Mouse (Mus musculus): Measurements from ENCODE around the gene Oaz1. TPM values are rescaled to one million over a fixed set of nuclear protein-coding genes. Genes with fewer than 3 reads are reported as not detected.
"Not testable (repeated sequence)": the region's sequence is repeated elsewhere in the genome, so short reads cannot be mapped to it uniquely, and the experiment has no call there.

The Oaz1 gene
- polyA plus RNA-seq, 1 experiment from 2014 or later, result 1,149 TPM

GRCm38 (mm10) chr10:80816303-80816702 lies 10.2 kb upstream of the Oaz1 start:
- not testable (repeated sequence) for H3K4me1 ChIP-seq (ENCODE audit: control insufficient read depth, insufficient read depth, low read length); H3K27me3 ChIP-seq (ENCODE audit: control insufficient read depth, insufficient read depth, low read depth, low read length); ATAC-seq; H3K9ac ChIP-seq (ENCODE audit: low read depth, low read length); H3K4me3 ChIP-seq (ENCODE audit: low read depth, low read length); H3K9me3 ChIP-seq (replicated peaks; ENCODE audit: control insufficient read depth, low read length, poor library complexity, severe bottlenecking); H3K27ac ChIP-seq (ENCODE audit: low read length); H3K36me3 ChIP-seq (ENCODE audit: control insufficient read depth, insufficient read depth, low read length); H3K4me2 ChIP-seq (ENCODE audit: low read length)
- 83% methylated on average over 3 of the region's 3 CpGs for WGBS

- Histone ChIP-seq H3K36me3 (ENCODE audit: control insufficient read depth, insufficient read depth, low read length) (no peaks in the 10 kb centered on the region), H3K27me3 (ENCODE audit: control insufficient read depth, insufficient read depth, low read depth, low read length) (0 out of 2 replicates have a peak, but pooled peaks cover 3% of the 10 kb centered on the region), H3K4me3 (ENCODE audit: low read depth, low read length) (no peak overlapping the region), H3K27ac (ENCODE audit: low read length) (no peak overlapping the region), H3K4me1 (ENCODE audit: control insufficient read depth, insufficient read depth, low read length) (no peaks in the 10 kb centered on the region), H3K4me2 (ENCODE audit: low read length) (no peak overlapping the region), H3K9ac (ENCODE audit: low read depth, low read length) (no peak overlapping the region), H3K9me3 (replicated peaks; ENCODE audit: control insufficient read depth, low read length, poor library complexity, severe bottlenecking) (no peaks in the 10 kb centered on the region)
- no peak for ATAC-seq
- 83% methylated on average over 2 of the region's 2 CpGs for WGBS
Measured at GRCm38 (mm10) chr10:80817164-80817563, 9.3 kb upstream of the Oaz1 start.

- H3K9me3 ChIP-seq (replicated peaks; ENCODE audit: control insufficient read depth, low read length, poor library complexity, severe bottlenecking); H3K4me2 ChIP-seq (ENCODE audit: low read length); H3K4me3 ChIP-seq (ENCODE audit: low read depth, low read length); H3K27me3 ChIP-seq (ENCODE audit: control insufficient read depth, insufficient read depth, low read depth, low read length); H3K27ac ChIP-seq (ENCODE audit: low read length); H3K4me1 ChIP-seq (ENCODE audit: control insufficient read depth, insufficient read depth, low read length); H3K9ac ChIP-seq (ENCODE audit: low read depth, low read length); ATAC-seq; H3K36me3 ChIP-seq (ENCODE audit: control insufficient read depth, insufficient read depth, low read length): not testable (repeated sequence)
- WGBS, result 85% methylated on average over 7 of the region's 7 CpGs
Measured at GRCm38 (mm10) chr10:80817955-80818354, 8.5 kb upstream of the Oaz1 start.

- H3K4me3 ChIP-seq (ENCODE audit: low read depth, low read length), result no peak overlapping the region
- H3K36me3 ChIP-seq (ENCODE audit: control insufficient read depth, insufficient read depth, low read length), result no peaks in the 10 kb centered on the region
- no peak overlapping the region for H3K9ac ChIP-seq (ENCODE audit: low read depth, low read length)
- no peak overlapping the region for H3K27ac ChIP-seq (ENCODE audit: low read length)
- H3K9me3 ChIP-seq (replicated peaks; ENCODE audit: control insufficient read depth, low read length, poor library complexity, severe bottlenecking), result no peaks in the 10 kb centered on the region
- H3K4me2 ChIP-seq (ENCODE audit: low read length), result no peak overlapping the region
- H3K27me3 ChIP-seq (ENCODE audit: control insufficient read depth, insufficient read depth, low read depth, low read length), result no peaks in the 10 kb centered on the region
- 61% methylated on average over 6 of the region's 6 CpGs for WGBS
- H3K4me1 ChIP-seq (ENCODE audit: control insufficient read depth, insufficient read depth, low read length), result no peaks in the 10 kb centered on the region
- no peak for ATAC-seq
Measured at GRCm38 (mm10) chr10:80818599-80819281, 7.7 kb upstream of the Oaz1 start.

- H3K9ac ChIP-seq (ENCODE audit: low read depth, low read length), result no peak overlapping the region
- H3K9me3 ChIP-seq (replicated peaks; ENCODE audit: control insufficient read depth, low read length, poor library complexity, severe bottlenecking), result no peaks in the 10 kb centered on the region
- H3K27me3 ChIP-seq (ENCODE audit: control insufficient read depth, insufficient read depth, low read depth, low read length), result no peaks in the 10 kb centered on the region
- no peak overlapping the region for H3K27ac ChIP-seq (ENCODE audit: low read length)
- 61% methylated on average over 3 of the region's 3 CpGs for WGBS
- no peak overlapping the region for H3K4me2 ChIP-seq (ENCODE audit: low read length)
- no peaks in the 10 kb centered on the region for H3K4me1 ChIP-seq (ENCODE audit: control insufficient read depth, insufficient read depth, low read length)
- H3K36me3 ChIP-seq (ENCODE audit: control insufficient read depth, insufficient read depth, low read length), result no peaks in the 10 kb centered on the region
- no peak for ATAC-seq
- no peak overlapping the region for H3K4me3 ChIP-seq (ENCODE audit: low read depth, low read length)
Measured at GRCm38 (mm10) chr10:80819406-80819805, 7.0 kb upstream of the Oaz1 start.

GRCm38 (mm10) chr10:80821991-80822390 lies 4.5 kb upstream of the Oaz1 start:
- WGBS, result 41% methylated on average over 2 of the region's 2 CpGs
- Histone ChIP-seq H3K4me1 (ENCODE audit: control insufficient read depth, insufficient read depth, low read length) (no peaks in the 10 kb centered on the region), H3K36me3 (ENCODE audit: control insufficient read depth, insufficient read depth, low read length) (no peaks in the 10 kb centered on the region), H3K27ac (ENCODE audit: low read length) (no peak overlapping the region), H3K27me3 (ENCODE audit: control insufficient read depth, insufficient read depth, low read depth, low read length) (no peaks in the 10 kb centered on the region), H3K4me3 (ENCODE audit: low read depth, low read length) (no peak overlapping the region), H3K4me2 (ENCODE audit: low read length) (no peak overlapping the region), H3K9me3 (replicated peaks; ENCODE audit: control insufficient read depth, low read length, poor library complexity, severe bottlenecking) (no peaks in the 10 kb centered on the region), H3K9ac (ENCODE audit: low read depth, low read length) (no peak overlapping the region)
- ATAC-seq, result no peak

GRCm38 (mm10) chr10:80822528-80822927 lies 3.9 kb upstream of the Oaz1 start:
- Histone ChIP-seq H3K4me1 (ENCODE audit: control insufficient read depth, insufficient read depth, low read length) (peaks cover 2% of the 10 kb centered on the region), H3K4me3 (ENCODE audit: low read depth, low read length) (no peak overlapping the region), H3K36me3 (ENCODE audit: control insufficient read depth, insufficient read depth, low read length) (no peaks in the 10 kb centered on the region), H3K4me2 (ENCODE audit: low read length) (no peak overlapping the region), H3K27me3 (ENCODE audit: control insufficient read depth, insufficient read depth, low read depth, low read length) (no peaks in the 10 kb centered on the region), H3K9ac (ENCODE audit: low read depth, low read length) (no peak overlapping the region), H3K9me3 (replicated peaks; ENCODE audit: control insufficient read depth, low read length, poor library complexity, severe bottlenecking) (no peaks in the 10 kb centered on the region), H3K27ac (ENCODE audit: low read length) (no peak overlapping the region)
- WGBS, result 89% methylated on average over 5 of the region's 5 CpGs
- no peak for ATAC-seq

- H3K9me3 ChIP-seq (replicated peaks; ENCODE audit: control insufficient read depth, low read length, poor library complexity, severe bottlenecking), result no peaks in the 10 kb centered on the region
- no peaks in the 10 kb centered on the region for H3K36me3 ChIP-seq (ENCODE audit: control insufficient read depth, insufficient read depth, low read length)
- H3K9ac ChIP-seq (ENCODE audit: low read depth, low read length), result no peak overlapping the region
- WGBS, result 78% methylated on average over 1 of the region's 1 CpGs
- H3K4me3 ChIP-seq (ENCODE audit: low read depth, low read length), result no peak overlapping the region
- ATAC-seq, result no peak
- no peak overlapping the region for H3K4me2 ChIP-seq (ENCODE audit: low read length)
- no peak overlapping the region for H3K27ac ChIP-seq (ENCODE audit: low read length)
- no peaks in the 10 kb centered on the region for H3K27me3 ChIP-seq (ENCODE audit: control insufficient read depth, insufficient read depth, low read depth, low read length)
- peaks cover 10% of the 10 kb centered on the region for H3K4me1 ChIP-seq (ENCODE audit: control insufficient read depth, insufficient read depth, low read length)
Measured at GRCm38 (mm10) chr10:80823316-80823715, 3.1 kb upstream of the Oaz1 start.

- Histone ChIP-seq H3K4me3 (ENCODE audit: low read depth, low read length) (no peak overlapping the region), H3K4me2 (ENCODE audit: low read length) (no peak overlapping the region), H3K27me3 (ENCODE audit: control insufficient read depth, insufficient read depth, low read depth, low read length) (no peaks in the 10 kb centered on the region), H3K9ac (ENCODE audit: low read depth, low read length) (no peak overlapping the region), H3K4me1 (ENCODE audit: control insufficient read depth, insufficient read depth, low read length) (peaks cover 14% of the 10 kb centered on the region), H3K27ac (ENCODE audit: low read length) (no peak overlapping the region), H3K36me3 (ENCODE audit: control insufficient read depth, insufficient read depth, low read length) (no peaks in the 10 kb centered on the region), H3K9me3 (replicated peaks; ENCODE audit: control insufficient read depth, low read length, poor library complexity, severe bottlenecking) (no peaks in the 10 kb centered on the region)
- no peak for ATAC-seq
- WGBS, result 69% methylated on average over 8 of the region's 8 CpGs
Measured at GRCm38 (mm10) chr10:80823847-80824643, 2.4 kb upstream of the Oaz1 start.
